Mouse (Mus musculus): ENCODE results near the gene Tcf3.

- TF ChIP-seq MXI1 (IDR thresholded peaks at IDR 0.05; ENCODE audit: low read depth, low read length) (no peak), CTCF (IDR thresholded peaks at IDR 0.05 in 2 of 3, conservative IDR thresholded peaks at IDR 0.05 in 1 of 3; ENCODE audit: control insufficient read depth in 1 of 3, insufficient read depth in 1 of 3, low read depth in 2 of 3, low read length in 3 of 3, poor library complexity in 1 of 3, severe bottlenecking in 1 of 3) (no peak), ZKSCAN1 (IDR thresholded peaks at IDR 0.05; ENCODE audit: low read depth, low read length) (no peak), GATA1 (IDR thresholded peaks at IDR 0.05; ENCODE audit: low read depth, low read length) (no peak), ZC3H11A (IDR thresholded peaks at IDR 0.05; ENCODE audit: low read depth, low read length) (no peak), ELF1 (IDR thresholded peaks at IDR 0.05; ENCODE audit: low read depth, low read length) (no peak)
Measured at GRCm38 (mm10) chr10:80417371-80417770, 16.1 kb downstream of the Tcf3 start.
